Mouse (Mus musculus): Measurements from ENCODE around the gene Tmem131. TPM values are rescaled to one million over a fixed set of nuclear protein-coding genes. Genes with fewer than 3 reads are reported as not detected.

The Tmem131 gene
- polyA plus RNA-seq, 1 experiment from 2014 or later = 13.2 TPM

GRCm38 (mm10) chr1:36965831-36966230 lies 22.4 kb upstream of the Tmem131 start:
- ATAC-seq = no peak
- no peak overlapping the region for H3K4me3 ChIP-seq (replicated peaks)
- H3K9ac ChIP-seq (replicated peaks) = no peak overlapping the region
- no peak overlapping the region for H3K4me2 ChIP-seq (replicated peaks)
- 97% methylated on average over 5 of the region's 5 CpGs for WGBS
- H3K4me1 ChIP-seq (replicated peaks) = no peaks in the 10 kb centered on the region
- no peaks in the 10 kb centered on the region for H3K36me3 ChIP-seq
- no peaks in the 10 kb centered on the region for H3K9me3 ChIP-seq
- no peak overlapping the region for H3K27ac ChIP-seq
- no peaks in the 10 kb centered on the region for H3K27me3 ChIP-seq

- H3K4me2 ChIP-seq (replicated peaks) = no peak overlapping the region
- 67% methylated on average over 10 of the region's 10 CpGs for WGBS
- no peak overlapping the region for H3K27ac ChIP-seq
- H3K36me3 ChIP-seq = no peaks in the 10 kb centered on the region
- ATAC-seq = no peak
- no peak overlapping the region for H3K9ac ChIP-seq (replicated peaks)
- H3K4me3 ChIP-seq (replicated peaks) = no peak overlapping the region
- H3K27me3 ChIP-seq = no peaks in the 10 kb centered on the region
- no peaks in the 10 kb centered on the region for H3K9me3 ChIP-seq
- H3K4me1 ChIP-seq (replicated peaks) = no peaks in the 10 kb centered on the region
Observed at GRCm38 (mm10) chr1:36962379-36963176, 19.1 kb upstream of the Tmem131 start.

DNA sequence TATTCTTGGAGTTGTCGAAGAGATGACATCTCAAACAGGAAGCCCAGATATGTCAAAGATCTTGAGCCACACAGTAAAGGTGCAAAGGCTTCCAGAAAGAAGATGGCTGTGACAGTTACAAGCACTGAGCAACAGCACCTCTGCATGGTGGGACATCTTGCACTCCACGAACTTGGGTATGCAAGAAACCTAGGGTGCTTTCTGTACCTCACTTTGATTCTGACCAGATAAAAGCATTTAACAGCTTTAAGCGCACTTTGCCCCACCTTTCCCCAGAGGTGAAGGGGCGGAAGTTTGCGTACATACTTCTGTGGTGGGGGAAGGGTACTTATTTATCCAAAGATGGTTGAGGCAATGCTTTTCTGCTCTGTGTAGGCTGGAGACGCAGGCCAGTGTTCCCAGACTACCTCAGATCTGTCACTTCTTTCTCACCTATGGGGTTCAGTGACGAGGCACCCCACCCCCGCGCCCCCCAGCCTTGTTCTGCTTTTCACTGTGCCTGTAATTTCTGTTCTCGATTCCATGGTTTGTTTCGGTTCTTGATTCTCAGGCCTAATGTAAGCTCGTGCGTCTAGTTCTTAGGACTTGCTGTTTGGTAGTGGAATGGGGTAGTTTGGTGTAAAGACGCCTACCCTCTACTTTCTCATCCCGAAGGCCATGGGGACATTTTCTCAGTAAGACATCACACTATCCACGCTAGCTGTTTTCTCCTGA lies 17.2 kb upstream of the Tmem131 start:
- Histone ChIP-seq H3K27ac (no peak overlapping the region), H3K9ac (replicated peaks) (no peak overlapping the region), H3K4me3 (replicated peaks) (no peak overlapping the region), H3K36me3 (no peaks in the 10 kb centered on the region), H3K4me2 (replicated peaks) (no peak overlapping the region), H3K9me3 (no peaks in the 10 kb centered on the region), H3K27me3 (no peaks in the 10 kb centered on the region), H3K4me1 (replicated peaks) (no peaks in the 10 kb centered on the region)
- no peak for ATAC-seq
- WGBS = 94% methylated on average over 16 of the region's 16 CpGs

GRCm38 (mm10) chr1:36949591-36950184 lies 6.2 kb upstream of the Tmem131 start:
- H3K36me3 ChIP-seq = no peaks in the 10 kb centered on the region
- no peaks in the 10 kb centered on the region for H3K27me3 ChIP-seq
- no peaks in the 10 kb centered on the region for H3K4me1 ChIP-seq (replicated peaks)
- no peak overlapping the region for H3K9ac ChIP-seq (replicated peaks)
- no peaks in the 10 kb centered on the region for H3K9me3 ChIP-seq
- H3K27ac ChIP-seq = no peak overlapping the region
- ATAC-seq = no peak
- no peak overlapping the region for H3K4me2 ChIP-seq (replicated peaks)
- H3K4me3 ChIP-seq (replicated peaks) = no peak overlapping the region
- WGBS = 76% methylated on average over 7 of the region's 7 CpGs

GRCm38 (mm10) chr1:36947448-36947847 lies 4.0 kb upstream of the Tmem131 start:
- Histone ChIP-seq H3K9ac (replicated peaks) (no peak overlapping the region), H3K4me2 (replicated peaks) (no peak overlapping the region), H3K36me3 (no peaks in the 10 kb centered on the region), H3K27ac (no peak overlapping the region), H3K4me1 (replicated peaks) (no peaks in the 10 kb centered on the region), H3K9me3 (no peaks in the 10 kb centered on the region), H3K4me3 (replicated peaks) (no peak overlapping the region), H3K27me3 (no peaks in the 10 kb centered on the region)
- ATAC-seq = no peak
- 74% methylated on average over 8 of the region's 8 CpGs for WGBS

DNA sequence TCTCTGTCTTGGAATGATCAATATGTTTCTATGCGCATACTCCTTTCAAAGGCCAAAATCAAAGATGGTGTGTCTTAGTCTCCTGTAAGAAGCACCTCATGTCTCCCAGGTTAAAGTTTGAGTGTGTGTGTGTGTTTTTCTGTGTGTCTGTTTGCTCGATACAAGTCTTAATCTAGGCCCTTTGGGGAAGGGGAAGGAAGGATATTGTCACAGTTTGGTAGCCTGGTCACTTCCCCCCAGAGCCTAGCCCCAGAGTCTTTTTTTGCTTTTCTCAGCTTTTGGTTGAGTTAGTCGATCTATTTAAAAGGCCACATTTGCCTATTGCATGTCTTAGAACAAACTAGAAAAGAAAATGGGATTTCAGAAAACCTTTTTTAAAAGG lies 3.1 kb downstream of the Tmem131 start:
- Histone ChIP-seq H3K9ac (replicated peaks) (peak overlapping the region; percentile 95), H3K4me2 (replicated peaks) (peak overlapping the region; percentile 64), H3K27ac (peak overlapping the region; percentile 96), H3K27me3 (no peaks in the 10 kb centered on the region), H3K4me1 (replicated peaks) (peaks cover 23% of the 10 kb centered on the region), H3K4me3 (replicated peaks) (peak overlapping the region; percentile 93), H3K36me3 (no peaks in the 10 kb centered on the region), H3K9me3 (no peaks in the 10 kb centered on the region)
- ATAC-seq = no peak
- 60% methylated on average over 3 of the region's 3 CpGs for WGBS

DNA sequence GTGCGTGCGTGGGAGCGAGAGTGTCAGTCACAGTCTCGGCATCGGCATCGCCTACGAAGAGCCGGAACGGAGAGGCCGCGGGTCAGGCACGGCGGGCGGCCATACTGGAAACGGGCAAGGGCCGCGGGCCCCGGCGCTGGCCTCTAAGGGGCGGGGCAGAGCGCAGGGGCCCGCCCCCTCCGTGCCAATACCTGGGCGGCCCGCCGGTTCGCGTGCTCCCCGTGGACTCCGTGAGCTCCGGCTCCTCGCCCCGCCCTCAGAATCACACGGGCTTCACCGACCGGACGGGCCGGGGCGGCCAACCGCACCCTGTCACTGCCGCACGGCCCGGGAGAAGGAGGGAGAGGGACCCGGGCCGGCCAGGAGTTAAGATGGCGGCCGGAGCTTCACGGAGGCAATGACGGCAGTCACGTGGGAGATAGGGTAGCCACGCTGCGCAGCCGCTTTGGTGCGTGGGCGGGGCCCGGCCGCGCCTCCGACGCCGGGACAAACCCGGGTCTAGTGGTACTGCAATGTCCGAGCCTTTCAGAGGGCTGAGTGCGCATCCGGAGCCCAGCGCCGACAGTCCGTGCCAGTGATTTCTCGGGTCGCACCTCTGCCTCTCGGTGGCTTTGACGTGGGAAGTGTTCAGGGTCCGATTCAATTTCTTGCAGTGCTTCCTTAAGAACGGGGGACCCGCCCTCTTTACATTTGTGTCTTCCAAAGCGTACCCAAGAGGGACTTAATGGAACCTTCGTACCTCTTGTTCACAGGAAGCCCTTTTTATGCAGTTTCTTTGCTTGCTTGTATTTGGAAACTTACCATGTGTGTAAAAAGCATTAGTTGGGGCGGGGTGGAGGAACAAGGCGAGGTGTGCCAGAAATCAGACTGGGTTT lies 3.7 kb downstream of the Tmem131 start:
- Histone ChIP-seq H3K4me3 (replicated peaks) (peak overlapping the region; percentile 93), H3K9me3 (no peaks in the 10 kb centered on the region), H3K4me1 (replicated peaks) (peaks cover 30% of the 10 kb centered on the region), H3K4me2 (replicated peaks) (peak overlapping the region; percentile 64), H3K36me3 (no peaks in the 10 kb centered on the region), H3K27ac (peak overlapping the region; percentile 96), H3K27me3 (no peaks in the 10 kb centered on the region), H3K9ac (replicated peaks) (peak overlapping the region; percentile 95)
- peak; percentile 97 for ATAC-seq
- under 1% methylated on average over 79 of the region's 79 CpGs for WGBS

DNA sequence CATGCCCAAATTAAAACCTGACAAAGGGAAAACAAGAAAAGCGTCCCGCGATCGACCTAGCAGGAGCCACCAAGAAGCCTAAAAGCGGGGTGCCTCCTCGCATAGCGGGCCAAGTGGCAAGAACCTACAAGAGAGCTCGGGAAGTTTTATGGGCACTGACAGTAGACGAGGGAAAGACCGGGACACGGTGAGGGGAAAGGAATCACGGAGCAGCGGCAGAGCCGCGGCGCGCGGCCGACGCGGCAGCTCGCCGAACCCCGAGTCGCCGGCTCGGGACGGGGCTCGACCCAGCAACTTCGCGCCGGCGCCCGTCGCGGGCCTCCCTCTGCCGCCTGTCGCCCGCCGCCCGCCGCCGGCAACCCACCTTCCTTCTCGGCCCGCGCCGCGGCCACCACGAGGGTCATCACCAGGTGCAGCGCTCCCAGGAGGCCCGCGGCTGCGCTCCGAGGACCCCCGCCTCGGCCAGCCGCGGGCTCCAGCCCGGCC lies 4.6 kb downstream of the Tmem131 start:
- no peaks in the 10 kb centered on the region for H3K9me3 ChIP-seq
- no peak; the same call in none of the 2 replicates for ATAC-seq

GRCm38 (mm10) chr1:36938348-36938747 lies 5.1 kb downstream of the Tmem131 start:
- Histone ChIP-seq H3K4me3 (replicated peaks) (peak overlapping the region; percentile 93), H3K4me1 (replicated peaks) (peaks cover 34% of the 10 kb centered on the region), H3K9me3 (no peaks in the 10 kb centered on the region), H3K27me3 (no peaks in the 10 kb centered on the region), H3K36me3 (no peaks in the 10 kb centered on the region), H3K27ac (peak overlapping the region; percentile 96), H3K4me2 (replicated peaks) (peak overlapping the region; percentile 64), H3K9ac (replicated peaks) (peak overlapping the region; percentile 95)
- WGBS = 3% methylated on average over 9 of the region's 9 CpGs
- ATAC-seq = no peak

More for the DNA sequence above, 4.6 kb downstream of the Tmem131 start:
- 0% methylated on average over 37 of the region's 59 CpGs for WGBS
- peak overlapping the region; percentile 96 for H3K27ac ChIP-seq
- H3K4me1 ChIP-seq (replicated peaks) = peaks cover 34% of the 10 kb centered on the region
- H3K9ac ChIP-seq (replicated peaks) = peak overlapping the region; percentile 95
- H3K36me3 ChIP-seq = no peaks in the 10 kb centered on the region
- peak overlapping the region; percentile 93 for H3K4me3 ChIP-seq (replicated peaks)
- H3K27me3 ChIP-seq = no peaks in the 10 kb centered on the region
- H3K4me2 ChIP-seq (replicated peaks) = peak overlapping the region; percentile 64

- peak overlapping the region; percentile 93 for H3K4me3 ChIP-seq (replicated peaks)
- peak overlapping the region; percentile 95 for H3K9ac ChIP-seq (replicated peaks)
- H3K4me1 ChIP-seq (replicated peaks) = peaks cover 34% of the 10 kb centered on the region
- H3K36me3 ChIP-seq = no peaks in the 10 kb centered on the region
- no peaks in the 10 kb centered on the region for H3K27me3 ChIP-seq
- no peak overlapping the region for H3K27ac ChIP-seq
- H3K4me2 ChIP-seq (replicated peaks) = peak overlapping the region; percentile 64
- no peak for ATAC-seq
- H3K9me3 ChIP-seq = no peaks in the 10 kb centered on the region
- 31% methylated on average over 3 of the region's 3 CpGs for WGBS
Observed at GRCm38 (mm10) chr1:36937648-36938047, 5.8 kb downstream of the Tmem131 start.

DNA sequence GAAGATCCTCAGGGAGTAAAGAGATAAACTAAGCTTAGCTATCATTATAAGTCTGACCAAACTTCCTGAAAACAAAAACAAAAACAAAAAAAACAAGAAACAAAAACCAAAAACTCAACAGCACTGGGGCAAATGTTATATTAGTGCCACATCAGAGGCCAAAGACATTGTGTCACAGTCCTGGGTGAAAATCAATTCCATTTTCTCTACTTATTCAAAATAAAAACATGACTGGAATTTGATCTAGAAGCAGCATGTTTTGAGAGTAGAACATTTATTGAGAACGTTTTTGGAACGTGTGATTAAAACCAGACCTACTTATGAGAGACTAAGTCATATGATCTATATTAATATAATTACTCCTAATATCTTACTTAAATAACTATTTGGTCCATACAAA lies 6.5 kb downstream of the Tmem131 start:
- no peak overlapping the region; the same call in 1 of the 2 replicates for H3K4me3 ChIP-seq (replicated peaks)
- WGBS = 82% methylated on average over 2 of the region's 2 CpGs

More for the DNA sequence above, 6.5 kb downstream of the Tmem131 start:
- no peaks in the 10 kb centered on the region for H3K9me3 ChIP-seq
- no peaks in the 10 kb centered on the region for H3K36me3 ChIP-seq
- peak overlapping the region; percentile 64 for H3K4me2 ChIP-seq (replicated peaks)
- peaks cover 34% of the 10 kb centered on the region for H3K4me1 ChIP-seq (replicated peaks)
- ATAC-seq = no peak
- no peak overlapping the region for H3K9ac ChIP-seq (replicated peaks)
- H3K27ac ChIP-seq = no peak overlapping the region
- no peaks in the 10 kb centered on the region for H3K27me3 ChIP-seq

Measured in midbrain, embryonic 13.5 days (tissue).